Mouse (Mus musculus) left cerebral cortex, adult 2 months (tissue): ENCODE measurements around the gene March7. TPM values are rescaled to one million over a fixed set of nuclear protein-coding genes. Genes with fewer than 3 reads are reported as not detected.

ENCODE experiments used
- DNase-seq, 2 experiments: peaks; one replicate each; pipeline ENCODE4 v3.0.0; 2021 to 2022; ENCODE audit warnings: low spot score in 2 of 2, mixed read lengths in 1 of 2; ENCODE audit errors: extremely low spot score in 1 of 2
- H3K27ac ChIP-seq: fragments of 200-600 bp; 2 replicates; pipeline ENCODE4 v1.8.1; 2022
- H3K4me3 ChIP-seq: fragments of 200-600 bp; 2 replicates; pipeline ENCODE4 v1.8.1; 2022
- CTCF ChIP-seq: fragments of 200-600 bp; IDR thresholded peaks from 2 replicates; pipeline ENCODE4 v1.8.1; 2022; ENCODE audit warnings: antibody characterized with exemption, mild to moderate bottlenecking, moderate library complexity
- intact Hi-C: fragments of 180-260 bp; cut with DNase I; formaldehyde crosslinking; loops from one replicate; pipeline ENCODE4 v1.15.1; 2025
- total RNA-seq, 2 experiments: library from RNA; stranded (reverse); gene quantifications; 2 replicates each; pipeline ENCODE4 v1.2.3; 2021

The March7 gene
- total RNA-seq, 2 experiments from 2014 or later: 60.3 to 60.7 TPM

GRCm38 (mm10) chr2:60181696-60182095 lies 28.0 kb upstream of the March7 start:
- Histone ChIP-seq H3K27ac (no peak overlapping the region), H3K4me3 (no peak overlapping the region)
- TF ChIP-seq CTCF: peak; percentile 8; the same call in 1 of the 2 replicates
- intact Hi-C loops: no loop called here
- DNase-seq: no peak

- no peak overlapping the region for H3K27ac ChIP-seq
- TF ChIP-seq CTCF: no peak
- intact Hi-C loops: no loop called here
- H3K4me3 ChIP-seq: no peak overlapping the region
- no peak for DNase-seq
These were observed 12.8 kb upstream of the March7 start for GRCm38 (mm10) chr2:60196841-60197240.

- no peak for DNase-seq
- intact Hi-C loops: no loop called here
- H3K27ac ChIP-seq: no peak overlapping the region
- no peak overlapping the region for H3K4me3 ChIP-seq
- TF ChIP-seq CTCF: no peak
These were observed 9.6 kb upstream of the March7 start for GRCm38 (mm10) chr2:60200051-60200562.

GRCm38 (mm10) chr2:60200667-60201066 lies 9.0 kb upstream of the March7 start:
- intact Hi-C loops: no loop called here
- Histone ChIP-seq H3K27ac (no peak overlapping the region), H3K4me3 (no peak overlapping the region)
- TF ChIP-seq CTCF: peak; percentile 63
- peak in 1 of 2 experiments; percentile 25 for DNase-seq

GRCm38 (mm10) chr2:60202900-60203530 lies 6.7 kb upstream of the March7 start:
- Histone ChIP-seq H3K4me3 (no peak overlapping the region), H3K27ac (no peak overlapping the region)
- intact Hi-C loops: no loop called here
- no peak for TF ChIP-seq CTCF
- no peak for DNase-seq

GRCm38 (mm10) chr2:60203733-60204132 lies 6.0 kb upstream of the March7 start:
- Histone ChIP-seq H3K4me3 (no peak overlapping the region), H3K27ac (no peak overlapping the region)
- no peak for TF ChIP-seq CTCF
- intact Hi-C loops: no loop called here
- DNase-seq: no peak

GRCm38 (mm10) chr2:60204162-60204561 lies 5.5 kb upstream of the March7 start:
- no peak overlapping the region for H3K4me3 ChIP-seq
- no peak for DNase-seq
- no peak for TF ChIP-seq CTCF
- H3K27ac ChIP-seq: no peak overlapping the region
- intact Hi-C loops: no loop called here

GRCm38 (mm10) chr2:60205795-60206194 lies 3.9 kb upstream of the March7 start:
- Histone ChIP-seq H3K4me3 (no peak overlapping the region), H3K27ac (no peak overlapping the region)
- intact Hi-C loops: loop anchor here (5.0 kb wide), 1 partner anchor 168 kb away; no protein-coding TSS in a partner anchor
- no peak for TF ChIP-seq CTCF
- no peak for DNase-seq

GRCm38 (mm10) chr2:60209122-60209611 lies 520 bp upstream of the March7 start:
- intact Hi-C loops: loop anchor here (2.0 to 5.0 kb wide), 2 partner anchors 84 to 172 kb away; no protein-coding TSS in a partner anchor
- no peak for TF ChIP-seq CTCF
- Histone ChIP-seq H3K4me3 (peak overlapping the region; percentile 85), H3K27ac (peak overlapping the region; percentile 85)
- DNase-seq: peak in 1 of 2 experiments; percentile 52

GRCm38 (mm10) chr2:60210821-60211220 lies 1.1 kb downstream of the March7 start:
- peak overlapping the region; percentile 95; the same call in 1 of the 2 replicates for H3K27ac ChIP-seq
- intact Hi-C loops: loop anchor here (2.0 to 10.0 kb wide), 4 partner anchors 36 to 676 kb away; partner anchors contain the start of gene Cd302
- no peak for TF ChIP-seq CTCF
- no peak for DNase-seq
- H3K4me3 ChIP-seq: peak overlapping the region; percentile 85

- intact Hi-C loops: loop anchor here (5.0 to 10.0 kb wide), 3 partner anchors 35 to 678 kb away; no protein-coding TSS in a partner anchor
- DNase-seq: no peak
- no peak overlapping the region for H3K4me3 ChIP-seq
- TF ChIP-seq CTCF: no peak
- H3K27ac ChIP-seq: no peak overlapping the region
These were observed 2.8 kb downstream of the March7 start for GRCm38 (mm10) chr2:60212488-60212887.

GRCm38 (mm10) chr2:60214683-60215082 lies 5.0 kb downstream of the March7 start:
- Histone ChIP-seq H3K27ac (no peak overlapping the region), H3K4me3 (no peak overlapping the region)
- intact Hi-C loops: loop anchor here (5.0 to 10.0 kb wide), 3 partner anchors 33 to 680 kb away; no protein-coding TSS in a partner anchor
- DNase-seq: no peak
- no peak for TF ChIP-seq CTCF
